Mouse (Mus musculus) stomach, postnatal 0 days (tissue): Measurements from ENCODE around the gene Begain.

Source experiments
- CTCF ChIP-seq: IDR thresholded peaks from 2 replicates; pipeline ENCODE4 v1.5.1; 2016; ENCODE audit warnings: antibody characterized with exemption, low read depth, mild to moderate bottlenecking, moderate library complexity
- EP300 ChIP-seq: optimal IDR thresholded peaks from 2 replicates; pipeline ENCODE3; 2016; ENCODE audit warnings: antibody characterized with exemption

GRCm38 (mm10) chr12:108990425-108990824 is 77.6 kb downstream of the Begain start:
- TF ChIP-seq CTCF (no peak), EP300 (no peak)
